Comparison of ENCODE assay signal across 21 mouse cellular contexts in genomic region chr1:55445043-55445688, GRCm38 (mm10). TPM values are rescaled to one million over a fixed set of nuclear protein-coding genes. Genes with fewer than 3 reads are reported as not detected.
DNase-seq lines count a peak whose midpoint lies in the region; ATAC-seq and TF ChIP-seq lines count a peak whose summit lies in the region.
"Had no signal": no experiment of that assay in that cellular context is flagged by ENCODE, and none has a peak within 500 bp of the region (broad histone marks: within the 10 kb centered on the region; RNA-seq: fewer than 3 reads in every experiment).

No protein-coding gene starts in this region.

- H3K9ac ChIP-seq in lung, embryonic 14.5 days: no peak overlapping the region
- no peak overlapping the region for H3K9ac ChIP-seq in intestine, postnatal 0 days (ENCODE audit: low read depth, low read length)
- H3K9ac ChIP-seq in stomach, embryonic 16.5 days (ENCODE audit: low read length): no peak overlapping the region
- H3K9ac ChIP-seq: forebrain, embryonic 13.5 days; hindbrain, embryonic 13.5 days had no signal

- H3K27me3 ChIP-seq in lung, embryonic 14.5 days (ENCODE audit: insufficient read depth, low read length): no peaks in the 10 kb centered on the region
- H3K27me3 ChIP-seq in intestine, postnatal 0 days (replicated peaks; ENCODE audit: control insufficient read depth, insufficient read depth, low read length): no peaks in the 10 kb centered on the region
- no peaks in the 10 kb centered on the region for H3K27me3 ChIP-seq in stomach, embryonic 16.5 days (ENCODE audit: control insufficient read depth, insufficient read depth, low read length)
- H3K27me3 ChIP-seq: forebrain, embryonic 13.5 days; hindbrain, embryonic 13.5 days had no signal

- no peak for DNase-seq in lung, embryonic 14.5 days
- no peak for DNase-seq in lung, postnatal 25 days (ENCODE audit: low spot score)
- DNase-seq in adrenal gland, postnatal 25 days: no peak
- DNase-seq: adrenal gland, postnatal 10 days; cerebellum, adult 18-20 months; cerebellum, adult 9-10 months; cerebellum, postnatal 14 days; gastrocnemius, postnatal 10 days; gastrocnemius, postnatal 36 days; heart, adult 2 months had no signal

- no peaks in the 10 kb centered on the region for H3K4me1 ChIP-seq in lung, embryonic 14.5 days (ENCODE audit: insufficient read depth)
- H3K4me1 ChIP-seq in intestine, postnatal 0 days (replicated peaks; ENCODE audit: control insufficient read depth, insufficient read depth, low read length): no peaks in the 10 kb centered on the region
- H3K4me1 ChIP-seq in stomach, embryonic 16.5 days (ENCODE audit: control insufficient read depth, insufficient read depth, low read length): no peaks in the 10 kb centered on the region
- H3K4me1 ChIP-seq: forebrain, embryonic 10.5 days; hindbrain, embryonic 10.5 days had no signal

- 67% methylated on average over 6 of the region's 6 CpGs for WGBS in lung, embryonic 14.5 days
- WGBS in intestine, postnatal 0 days: 55% methylated on average over 6 of the region's 6 CpGs
- WGBS in stomach, embryonic 16.5 days: 64% methylated on average over 6 of the region's 6 CpGs

- H3K9me3 ChIP-seq in lung, embryonic 14.5 days (ENCODE audit: low read depth, low read length): no peaks in the 10 kb centered on the region
- no peaks in the 10 kb centered on the region for H3K9me3 ChIP-seq in intestine, postnatal 0 days (ENCODE audit: control insufficient read depth)
- H3K9me3 ChIP-seq in stomach, embryonic 16.5 days (replicated peaks; ENCODE audit: control insufficient read depth, low read length): no peaks in the 10 kb centered on the region
- H3K9me3 ChIP-seq: forebrain, embryonic 10.5 days; forebrain, embryonic 13.5 days; heart, embryonic 10.5 days; hindbrain, embryonic 10.5 days; hindbrain, embryonic 13.5 days had no signal

- H3K4me3 ChIP-seq in lung, embryonic 14.5 days (ENCODE audit: low read depth, low read length): no peak overlapping the region
- no peak overlapping the region for H3K4me3 ChIP-seq in intestine, postnatal 0 days (ENCODE audit: low read depth, low read length)
- H3K4me3 ChIP-seq in stomach, embryonic 16.5 days (replicated peaks; ENCODE audit: low read length): no peak overlapping the region
- H3K4me3 ChIP-seq: forebrain, embryonic 10.5 days; forebrain, embryonic 13.5 days; heart, adult 2 months; heart, embryonic 10.5 days; hindbrain, embryonic 10.5 days; hindbrain, embryonic 13.5 days had no signal

- H3K27ac ChIP-seq in lung, embryonic 14.5 days (ENCODE audit: low read depth): no peak overlapping the region
- H3K27ac ChIP-seq in intestine, postnatal 0 days (ENCODE audit: low read depth, low read length): no peak overlapping the region
- H3K27ac ChIP-seq in stomach, embryonic 16.5 days (ENCODE audit: low read length): no peak overlapping the region
- H3K27ac ChIP-seq: forebrain, embryonic 10.5 days; forebrain, embryonic 13.5 days; heart, adult 2 months; heart, embryonic 10.5 days; hindbrain, embryonic 10.5 days; hindbrain, embryonic 13.5 days had no signal

- no peak for TF ChIP-seq CTCF in lung, embryonic 14.5 days (IDR thresholded peaks at IDR 0.05; ENCODE audit: low read depth)
- TF ChIP-seq CTCF in intestine, postnatal 0 days (IDR thresholded peaks at IDR 0.05; ENCODE audit: low read depth): no peak

- peak; percentile 48; the same call in 1 of the 2 replicates for ATAC-seq in lung, embryonic 14.5 days (ENCODE audit: insufficient read depth)
- ATAC-seq in intestine, postnatal 0 days: 0 out of 2 replicates have a peak, but pooled peaks have one; percentile 28
- peak; percentile 82; the same call in 1 of the 2 replicates for ATAC-seq in stomach, embryonic 16.5 days (ENCODE audit: insufficient read depth, low FRiP score)
- no peak for ATAC-seq in CD4-positive, CD25-positive, alpha-beta regulatory T cell, adult 4 months
- ATAC-seq: forebrain, embryonic 13.5 days; forebrain, embryonic 16.5 days; hindbrain, embryonic 16.5 days had no signal

- H3K4me2 ChIP-seq in lung, embryonic 14.5 days: no peak overlapping the region
- no peak overlapping the region for H3K4me2 ChIP-seq in intestine, postnatal 0 days (replicated peaks; ENCODE audit: low read depth)
- H3K4me2 ChIP-seq in stomach, embryonic 16.5 days (ENCODE audit: low read depth, low read length): no peak overlapping the region
- H3K4me2 ChIP-seq: forebrain, embryonic 13.5 days; hindbrain, embryonic 13.5 days had no signal

- no peaks in the 10 kb centered on the region for H3K36me3 ChIP-seq in lung, embryonic 14.5 days (ENCODE audit: insufficient read depth)
- no peaks in the 10 kb centered on the region for H3K36me3 ChIP-seq in intestine, postnatal 0 days (ENCODE audit: control insufficient read depth, insufficient read depth)
- H3K36me3 ChIP-seq in stomach, embryonic 16.5 days (ENCODE audit: control insufficient read depth, insufficient read depth, low read length): no peaks in the 10 kb centered on the region
- H3K36me3 ChIP-seq: forebrain, embryonic 10.5 days; heart, embryonic 10.5 days; hindbrain, embryonic 10.5 days; hindbrain, embryonic 13.5 days had no signal

RNA-seq across cellular contexts. Expression of gene Plcl1, which starts 39.4 kb away (rescaled TPM):
- polyA plus RNA-seq in lung, embryonic 14.5 days (2014; fragmentation: Nextera tagmentation; extraction: Ambion mirVana): 1.9 and 2.1 TPM in 2 replicates
- polyA plus RNA-seq in intestine, postnatal 0 days (2015; fragmentation: Nextera tagmentation; extraction: Ambion mirVana): 1.1 and 1.3 TPM in 2 replicates
- polyA plus RNA-seq in stomach, embryonic 16.5 days (2015; fragmentation: Nextera tagmentation; extraction: Ambion mirVana): 1.9 and 2.2 TPM in 2 replicates
- total RNA-seq in adrenal gland, postnatal 25 days (2021): 5.0 TPM in 2 replicates
- polyA plus RNA-seq in CD4-positive, CD25-positive, alpha-beta regulatory T cell, adult 4 months (2017; shearing (Covaris generic)): 1 to 10 TPM; 2.3 to 6.2 TPM
- total RNA-seq: granulocyte monocyte progenitor cell, adult 5-6 weeks had no signal
